Mouse (Mus musculus): ENCODE data around the gene Dip2b.

- TF ChIP-seq CTCF (IDR thresholded peaks at IDR 0.05; ENCODE audit: borderline replicate concordance, control insufficient read depth, extremely low read depth, insufficient read depth, low read length, poor library complexity) (0 out of 2 replicates have a peak, but pooled peaks have one; percentile 23), POLR2A (IDR thresholded peaks at IDR 0.05; ENCODE audit: control insufficient read depth, extremely low read depth, insufficient read depth, low read length, poor library complexity) (no peak)
Measured at GRCm38 (mm10) chr15:100182526-100183280, 144.2 kb downstream of the Dip2b start.
